Mouse (Mus musculus) liver, adult 2 months (tissue): ENCODE measurements at regions not wholly inside any gene's neighbourhood (a gene's known extent, or its start where the extent isn't known, plus 50 kb on each side); places are given as distances from the start of the nearest gene placed in this dataset.

Experiments
- CTCF ChIP-seq: fragments of 200-500 bp; IDR thresholded peaks from 2 replicates; pipeline ENCODE4 v1.5.1; 2011; ENCODE audit warnings: low read depth, low read length, control low read depth
- POLR2A ChIP-seq: fragments of 200-500 bp; IDR thresholded peaks from 2 replicates; pipeline ENCODE4 v1.6.1; 2011; ENCODE audit warnings: low read length, control low read depth; ENCODE audit not compliant: insufficient read depth; ENCODE audit errors: extremely low read depth

GRCm38 (mm10) chr1:12577978-12578377 is 1164.1 kb downstream of the A830018L16Rik start:
- TF ChIP-seq POLR2A = no peak
- TF ChIP-seq CTCF = no peak
